Mouse (Mus musculus) spleen, adult 2 months (tissue): ENCODE measurements around the gene Rptor.

Source experiments
- CTCF ChIP-seq: fragments of 200-500 bp; IDR thresholded peaks from 2 replicates; pipeline ENCODE4 v1.5.1; 2011; ENCODE audit warnings: mild to moderate bottlenecking, inconsistent platforms; ENCODE audit not compliant: insufficient read depth, insufficient read length, insufficient replicate concordance; ENCODE audit errors: extremely low read depth
- POLR2A ChIP-seq: fragments of 200-500 bp; IDR thresholded peaks from 2 replicates; pipeline ENCODE4 v1.6.1; 2011; ENCODE audit warnings: low read depth, low read length, inconsistent platforms

DNA sequence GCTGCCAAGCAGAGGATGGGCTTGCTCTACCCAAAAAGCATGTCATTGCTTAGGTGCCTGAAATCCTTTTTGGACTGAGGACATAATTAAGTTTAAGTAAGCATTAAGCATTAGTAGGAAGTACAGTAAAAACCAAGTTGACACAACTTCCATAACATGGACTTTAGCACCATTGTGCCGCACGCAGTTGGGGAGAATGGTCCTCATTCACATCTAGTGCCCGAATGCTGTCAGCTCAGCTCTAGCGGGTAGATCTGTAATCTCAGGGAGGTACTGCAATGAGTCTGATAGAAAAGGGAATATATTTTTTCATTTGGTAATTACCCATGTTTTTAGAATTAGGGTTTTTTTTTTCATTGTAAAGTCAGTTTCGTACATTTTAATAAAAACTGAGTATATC lies 155.5 kb downstream of the Rptor start:
- no peak for TF ChIP-seq CTCF
- no peak for TF ChIP-seq POLR2A
